Mouse (Mus musculus): ENCODE results near the gene Spdef. TPM values are rescaled to one million over a fixed set of nuclear protein-coding genes. Genes with fewer than 3 reads are reported as not detected.

Gene Spdef
- 0.66 TPM in 1 of 2 replicates, not detected in the other for total RNA-seq (2023)

DNA sequence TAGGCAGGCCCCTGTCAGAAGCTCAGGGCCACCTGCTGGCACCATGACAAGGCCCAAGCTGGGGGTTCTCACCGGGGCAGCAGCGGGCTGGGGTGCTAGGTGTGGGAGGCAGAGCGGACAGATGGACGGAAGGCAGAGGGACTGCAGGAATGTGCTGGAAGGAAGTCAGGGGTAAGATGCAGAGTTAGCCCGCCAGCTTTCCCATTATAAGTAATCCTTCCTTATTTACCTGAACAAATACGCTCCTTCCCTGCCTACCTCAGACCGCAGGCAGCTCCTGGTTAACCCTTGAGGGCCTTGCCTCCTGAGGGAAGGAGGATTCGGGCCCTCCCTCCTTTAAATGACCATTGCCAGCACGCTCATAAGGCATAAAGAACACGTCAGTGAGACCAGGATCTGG is at the start of gene Spdef:
Gene Spdef (minus strand): TSS at position 186 of the 400 bp plus-strand sequence.

Other genes with a start within 250 kb of the Spdef start
- gene Grm4, start 207.6 kb downstream of the Spdef start, total RNA-seq (2023): not detected in 2 replicates
- gene Hmga1, start 172.5 kb downstream of the Spdef start, total RNA-seq (2023): 59.3 and 65.1 TPM in 2 replicates
- gene AI413582, start 163.2 kb downstream of the Spdef start, total RNA-seq (2023): 26.5 and 32.3 TPM in 2 replicates
- 42.9 and 57.1 TPM in 2 replicates for gene Nudt3, start 105.5 kb downstream of the Spdef start, total RNA-seq (2023)
- gene RPS10-NUDT3, start 93.7 kb downstream of the Spdef start, total RNA-seq (2023): not detected in 2 replicates
- gene Rps10, start 92.3 kb downstream of the Spdef start, total RNA-seq (2023): 511 and 573 TPM in 2 replicates
- gene Pacsin1, start 73.4 kb downstream of the Spdef start, total RNA-seq (2023): not detected in 2 replicates
- 52.2 and 63.4 TPM in 2 replicates for gene D17Wsu92e, start 91.7 kb upstream of the Spdef start, total RNA-seq (2023)
- 58.8 and 69.6 TPM in 2 replicates for gene Snrpc, start 109.2 kb upstream of the Spdef start, total RNA-seq (2023)
- 5.0 and 6.3 TPM in 2 replicates for gene Uhrf1bp1, start 127.5 kb upstream of the Spdef start, total RNA-seq (2023)
- gene Anks1, start 180.4 kb upstream of the Spdef start, total RNA-seq (2023): 107 and 163 TPM in 2 replicates
- 29.8 and 33.5 TPM in 2 replicates for gene Taf11, start 180.9 kb upstream of the Spdef start, total RNA-seq (2023)